Mouse (Mus musculus): ENCODE measurements around the gene Osbpl8. TPM values are rescaled to one million over a fixed set of nuclear protein-coding genes. Genes with fewer than 3 reads are reported as not detected.

Osbpl8 gene
- polyA plus RNA-seq, 1 experiment: 0.51 TPM

GRCm38 (mm10) chr10:111258256-111258655, 93.7 kb downstream of the Osbpl8 start:
- H3K4me3 ChIP-seq (replicated peaks): no peak overlapping the region
- TF ChIP-seq GATA1 (IDR thresholded peaks at IDR 0.05; ENCODE audit: low read length): no peak
- H3K4me1 ChIP-seq (ENCODE audit: control insufficient read depth): peaks cover 27% of the 10 kb centered on the region
- peaks cover 44% of the 10 kb centered on the region for H3K36me3 ChIP-seq (ENCODE audit: control insufficient read depth)
- no peaks in the 10 kb centered on the region for H3K27me3 ChIP-seq (ENCODE audit: control insufficient read depth)
- no peaks in the 10 kb centered on the region for H3K9me3 ChIP-seq (ENCODE audit: control insufficient read depth, low read length)

DNA sequence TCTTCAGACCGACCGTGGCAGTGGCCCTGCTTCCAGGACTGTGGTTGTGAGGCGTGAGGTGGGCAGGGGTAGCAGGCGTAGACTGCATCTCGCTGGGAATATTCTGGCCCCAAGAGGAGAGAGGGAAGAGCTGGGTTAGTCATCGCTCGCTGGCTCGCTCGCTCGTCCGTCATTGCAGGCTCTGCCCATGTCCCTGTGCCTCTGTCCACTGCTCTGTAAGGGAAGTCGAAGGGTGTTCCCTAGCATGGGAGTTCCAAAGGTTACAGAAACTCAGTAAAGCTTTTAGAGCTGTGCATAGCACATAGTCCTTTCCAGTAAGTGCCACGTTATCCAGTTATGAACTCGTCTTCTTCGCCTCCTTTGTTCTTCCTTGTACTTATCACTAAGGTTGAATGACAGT, 107.1 kb downstream of the Osbpl8 start:
- Histone ChIP-seq H3K4me1 (ENCODE audit: control insufficient read depth) (no peaks in the 10 kb centered on the region), H3K4me3 (replicated peaks) (no peak overlapping the region), H3K27me3 (ENCODE audit: control insufficient read depth) (no peaks in the 10 kb centered on the region), H3K36me3 (ENCODE audit: control insufficient read depth) (peaks cover 96% of the 10 kb centered on the region), H3K9me3 (ENCODE audit: control insufficient read depth, low read length) (no peaks in the 10 kb centered on the region)
- TF ChIP-seq TAL1 (IDR thresholded peaks at IDR 0.05; ENCODE audit: low read length) (no peak), GATA1 (IDR thresholded peaks at IDR 0.05; ENCODE audit: low read length) (no peak)

DNA sequence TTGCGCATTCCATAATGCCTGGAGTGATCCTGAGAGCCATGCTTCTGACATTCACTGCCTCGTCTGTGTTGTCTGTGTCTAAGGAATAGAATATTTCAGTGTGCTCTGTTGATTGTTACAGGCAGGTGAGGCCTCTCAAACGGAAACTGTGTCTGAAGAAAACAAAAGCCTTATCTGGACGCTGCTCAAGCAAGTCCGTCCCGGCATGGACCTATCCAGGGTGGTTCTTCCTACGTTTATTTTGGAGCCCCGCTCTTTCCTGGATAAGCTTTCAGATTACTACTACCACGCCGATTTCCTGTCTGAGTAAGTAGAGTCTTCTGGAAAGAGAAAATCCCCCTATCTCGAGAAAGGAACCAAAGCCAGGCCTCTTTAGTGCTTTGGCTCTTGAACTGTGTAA, 108.4 kb downstream of the Osbpl8 start:
- peaks cover 95% of the 10 kb centered on the region for H3K36me3 ChIP-seq (ENCODE audit: control insufficient read depth)
- no peak overlapping the region for H3K4me3 ChIP-seq (replicated peaks)
- TF ChIP-seq GATA1 (IDR thresholded peaks at IDR 0.05; ENCODE audit: low read length) (no peak), TAL1 (IDR thresholded peaks at IDR 0.05; ENCODE audit: low read length) (no peak)
- no peaks in the 10 kb centered on the region for H3K4me1 ChIP-seq (ENCODE audit: control insufficient read depth)
- no peaks in the 10 kb centered on the region for H3K9me3 ChIP-seq (ENCODE audit: control insufficient read depth, low read length)
- H3K27me3 ChIP-seq (ENCODE audit: control insufficient read depth): no peaks in the 10 kb centered on the region

DNA sequence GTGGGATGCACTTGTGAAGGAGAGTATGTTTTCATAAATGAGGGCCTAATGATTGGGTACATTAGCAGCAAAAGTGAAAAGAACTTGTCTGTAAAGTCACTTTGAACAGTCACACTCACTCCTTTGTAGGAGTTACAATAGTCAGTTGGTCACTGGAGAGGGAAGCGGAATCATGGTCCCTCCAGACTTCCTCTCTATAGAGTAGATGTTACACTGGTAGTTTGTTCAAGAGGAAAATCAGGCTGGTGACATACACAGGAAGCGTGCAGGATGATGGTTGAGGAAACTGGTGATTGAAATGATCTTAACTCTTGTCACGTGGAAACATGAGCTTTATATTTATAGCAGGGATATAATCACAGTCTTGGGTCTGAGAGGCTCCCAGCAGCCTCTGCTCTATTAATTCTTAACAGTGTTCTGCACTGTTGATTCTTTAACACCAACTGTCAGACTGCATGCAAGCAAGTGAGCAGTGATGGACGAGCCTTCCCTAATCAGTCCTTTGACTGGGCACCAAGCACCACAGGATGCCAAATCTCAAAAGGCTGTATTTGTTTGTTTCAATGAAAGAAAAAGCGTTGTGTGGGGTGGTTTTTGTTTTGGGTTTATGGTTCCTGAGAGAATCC, 109.0 kb downstream of the Osbpl8 start:
- Histone ChIP-seq H3K27me3 (ENCODE audit: control insufficient read depth) (no peaks in the 10 kb centered on the region), H3K4me1 (ENCODE audit: control insufficient read depth) (no peaks in the 10 kb centered on the region), H3K9me3 (ENCODE audit: control insufficient read depth, low read length) (no peaks in the 10 kb centered on the region), H3K36me3 (ENCODE audit: control insufficient read depth) (peaks cover 94% of the 10 kb centered on the region), H3K4me3 (replicated peaks) (no peak overlapping the region)
- no peak for TF ChIP-seq GATA1 (IDR thresholded peaks at IDR 0.05; ENCODE audit: low read length)

DNA sequence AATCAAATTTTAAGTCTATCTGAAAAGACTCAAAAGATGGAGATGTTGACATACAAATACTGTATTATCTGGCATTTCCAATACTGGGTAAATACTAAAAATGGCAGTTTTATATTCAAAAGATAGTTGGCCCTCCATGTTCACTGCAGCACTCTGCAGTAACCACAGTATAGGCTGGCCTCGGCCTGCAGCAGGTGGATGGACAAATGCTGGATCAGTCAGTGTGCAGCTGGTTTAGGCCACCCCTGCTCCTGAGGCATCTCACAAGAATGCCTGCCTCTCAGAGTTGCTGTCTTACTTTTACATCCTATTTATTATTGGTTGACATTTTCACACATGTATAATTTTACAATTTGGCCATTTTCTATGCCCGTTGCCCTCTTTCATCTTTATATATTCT, 111.3 kb downstream of the Osbpl8 start:
- Histone ChIP-seq H3K9me3 (ENCODE audit: control insufficient read depth, low read length) (no peaks in the 10 kb centered on the region), H3K36me3 (ENCODE audit: control insufficient read depth) (peaks cover 95% of the 10 kb centered on the region), H3K27me3 (ENCODE audit: control insufficient read depth) (no peaks in the 10 kb centered on the region)

GRCm38 (mm10) chr10:111297631-111298030, 133.1 kb downstream of the Osbpl8 start:
- H3K27me3 ChIP-seq (ENCODE audit: control insufficient read depth): no peaks in the 10 kb centered on the region
- TF ChIP-seq GATA1 (IDR thresholded peaks at IDR 0.05; ENCODE audit: low read length) (no peak), TAL1 (IDR thresholded peaks at IDR 0.05; ENCODE audit: low read length) (no peak)
- H3K4me3 ChIP-seq (replicated peaks): peak overlapping the region; percentile 81
- H3K36me3 ChIP-seq (ENCODE audit: control insufficient read depth): peaks cover 20% of the 10 kb centered on the region
- peaks cover 18% of the 10 kb centered on the region for H3K4me1 ChIP-seq (ENCODE audit: control insufficient read depth)
- H3K9me3 ChIP-seq (ENCODE audit: control insufficient read depth, low read length): no peaks in the 10 kb centered on the region

More for the DNA sequence above, 111.3 kb downstream of the Osbpl8 start:
- TF ChIP-seq TAL1 (IDR thresholded peaks at IDR 0.05; ENCODE audit: low read length): no peak
- TF ChIP-seq GATA1 (IDR thresholded peaks at IDR 0.05; ENCODE audit: low read length): no peak
- H3K4me3 ChIP-seq (replicated peaks): no peak overlapping the region
- no peaks in the 10 kb centered on the region for H3K4me1 ChIP-seq (ENCODE audit: control insufficient read depth)

- peaks cover 13% of the 10 kb centered on the region for H3K36me3 ChIP-seq (ENCODE audit: control insufficient read depth)
- TF ChIP-seq GATA1 (IDR thresholded peaks at IDR 0.05; ENCODE audit: low read length) (no peak), TAL1 (IDR thresholded peaks at IDR 0.05; ENCODE audit: low read length) (no peak)
- no peaks in the 10 kb centered on the region for H3K9me3 ChIP-seq (ENCODE audit: control insufficient read depth, low read length)
- H3K4me1 ChIP-seq (ENCODE audit: control insufficient read depth): peaks cover 18% of the 10 kb centered on the region
- no peaks in the 10 kb centered on the region for H3K27me3 ChIP-seq (ENCODE audit: control insufficient read depth)
- peak within 1 kb of the TSS; percentile 81 for H3K4me3 ChIP-seq (replicated peaks)
These were observed 133.9 kb downstream of the Osbpl8 start, which contains the start of gene Bbs10 for GRCm38 (mm10) chr10:111298140-111299098. Bbs10 (plus strand) TSS chr10:111298679.

- H3K4me3 ChIP-seq (replicated peaks): no peak overlapping the region
- no peaks in the 10 kb centered on the region for H3K27me3 ChIP-seq (ENCODE audit: control insufficient read depth)
- no peaks in the 10 kb centered on the region for H3K9me3 ChIP-seq (ENCODE audit: control insufficient read depth, low read length)
- peaks cover 18% of the 10 kb centered on the region for H3K4me1 ChIP-seq (ENCODE audit: control insufficient read depth)
- TF ChIP-seq TAL1 (IDR thresholded peaks at IDR 0.05; ENCODE audit: low read length) (no peak), GATA1 (IDR thresholded peaks at IDR 0.05; ENCODE audit: low read length) (no peak)
- peaks cover 3% of the 10 kb centered on the region for H3K36me3 ChIP-seq (ENCODE audit: control insufficient read depth)
These were observed 135.0 kb downstream of the Osbpl8 start for GRCm38 (mm10) chr10:111299591-111299990.

- Histone ChIP-seq H3K36me3 (ENCODE audit: control insufficient read depth) (no peaks in the 10 kb centered on the region), H3K4me3 (replicated peaks) (no peak overlapping the region), H3K9me3 (ENCODE audit: control insufficient read depth, low read length) (no peaks in the 10 kb centered on the region), H3K4me1 (ENCODE audit: control insufficient read depth) (peaks cover 18% of the 10 kb centered on the region), H3K27me3 (ENCODE audit: control insufficient read depth) (no peaks in the 10 kb centered on the region)
- TF ChIP-seq GATA1 (IDR thresholded peaks at IDR 0.05; ENCODE audit: low read length) (no peak), TAL1 (IDR thresholded peaks at IDR 0.05; ENCODE audit: low read length) (no peak)
These were observed 136.5 kb downstream of the Osbpl8 start for GRCm38 (mm10) chr10:111301041-111301440.
